Mouse (Mus musculus): ENCODE measurements at regions not wholly inside any gene's neighbourhood (a gene's known extent, or its start where the extent isn't known, plus 50 kb on each side); places are given as distances from the start of the nearest gene placed in this dataset.

DNA sequence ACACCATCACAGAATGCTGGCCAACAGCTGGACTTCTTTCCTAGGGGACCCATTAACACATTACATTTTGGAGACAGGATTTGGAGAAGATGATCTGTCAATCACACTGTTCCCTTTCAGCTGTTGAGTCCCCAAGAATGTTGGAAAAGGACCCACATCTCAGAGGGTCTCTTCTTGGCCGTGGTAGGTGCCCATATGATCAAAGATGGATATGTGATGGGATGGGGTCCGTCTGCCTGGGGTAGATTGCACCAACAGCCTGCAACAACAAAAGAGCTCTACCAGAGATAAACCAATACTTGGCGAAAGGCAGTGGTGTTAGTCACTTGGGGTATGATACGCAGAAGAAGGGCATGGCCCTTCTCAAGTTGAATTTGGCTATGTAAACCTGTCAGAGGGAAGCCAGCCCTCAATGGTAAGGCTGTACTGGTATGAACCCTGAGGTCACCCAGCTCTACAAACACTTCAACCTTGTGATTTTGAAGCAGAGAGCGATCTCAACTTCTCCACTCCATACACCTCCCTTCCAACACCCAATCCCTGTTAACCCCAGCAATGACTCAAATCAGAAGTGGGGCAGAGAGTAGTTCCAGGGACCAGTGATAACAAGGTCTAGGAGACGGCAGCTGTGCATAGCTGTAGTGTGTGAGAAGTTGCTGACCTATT lies 97.6 kb downstream of the Snx19 start:
- 66% methylated on average over 6 of the region's 6 CpGs for WGBS

DNA sequence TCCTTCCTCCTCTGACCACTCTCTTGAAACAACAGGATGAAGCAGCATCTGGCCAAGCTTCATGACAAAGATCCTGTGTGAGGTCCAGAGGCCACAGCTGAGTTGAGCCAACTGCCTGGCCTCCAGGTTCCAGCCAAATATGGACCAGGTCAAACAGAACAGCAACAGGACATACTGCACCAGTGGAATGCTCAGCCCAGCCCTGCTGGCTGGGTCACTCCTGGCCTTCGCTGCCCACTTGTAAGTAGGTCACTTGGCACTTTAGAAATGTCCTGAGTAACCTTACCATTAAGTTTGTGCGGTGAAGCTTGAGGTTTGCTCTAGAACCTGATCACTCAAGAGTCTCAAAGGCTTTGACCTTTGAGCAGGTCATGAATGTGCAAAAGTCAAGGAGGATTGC lies 96.9 kb downstream of the Snx19 start:
- TF ChIP-seq CTCF (IDR thresholded peaks at IDR 0.05; ENCODE audit: low read depth) (no peak), EP300 (IDR thresholded peaks at IDR 0.05; ENCODE audit: low read depth) (no peak)
- Histone ChIP-seq H3K4me3 (ENCODE audit: low read depth, low read length) (no peak overlapping the region), H3K27me3 (ENCODE audit: control insufficient read depth, insufficient read depth, low read length) (no peaks in the 10 kb centered on the region), H3K9me3 (replicated peaks; ENCODE audit: control insufficient read depth, low read length) (no peaks in the 10 kb centered on the region), H3K4me1 (ENCODE audit: control insufficient read depth, insufficient read depth) (no peaks in the 10 kb centered on the region), H3K4me2 (ENCODE audit: low read depth, low read length) (no peak overlapping the region), H3K36me3 (replicated peaks; ENCODE audit: control insufficient read depth, insufficient read depth, low read length) (no peaks in the 10 kb centered on the region), H3K27ac (ENCODE audit: low read depth) (no peak overlapping the region), H3K9ac (replicated peaks; ENCODE audit: low read depth, low read length) (no peak overlapping the region)
- DNase-seq (ENCODE audit: low spot score) (no peak), ATAC-seq (ENCODE audit: insufficient read depth, low read depth) (no peak)
- 88% methylated on average over 2 of the region's 2 CpGs for WGBS

More for the DNA sequence above, 97.6 kb downstream of the Snx19 start:
- Histone ChIP-seq H3K27ac (ENCODE audit: low read depth) (no peak overlapping the region), H3K4me2 (ENCODE audit: low read depth, low read length) (no peak overlapping the region), H3K4me1 (ENCODE audit: control insufficient read depth, insufficient read depth) (no peaks in the 10 kb centered on the region), H3K36me3 (replicated peaks; ENCODE audit: control insufficient read depth, insufficient read depth, low read length) (no peaks in the 10 kb centered on the region), H3K4me3 (ENCODE audit: low read depth, low read length) (no peak overlapping the region), H3K9me3 (replicated peaks; ENCODE audit: control insufficient read depth, low read length) (no peaks in the 10 kb centered on the region), H3K27me3 (ENCODE audit: control insufficient read depth, insufficient read depth, low read length) (no peaks in the 10 kb centered on the region), H3K9ac (replicated peaks; ENCODE audit: low read depth, low read length) (no peak overlapping the region)
- no peak for TF ChIP-seq EP300 (IDR thresholded peaks at IDR 0.05; ENCODE audit: low read depth)
- no peak for TF ChIP-seq CTCF (IDR thresholded peaks at IDR 0.05; ENCODE audit: low read depth)
- ATAC-seq (ENCODE audit: insufficient read depth, low read depth): 0 out of 2 replicates have a peak, but pooled peaks have one; percentile 11
- DNase-seq (ENCODE audit: low spot score): no peak

- TF ChIP-seq CTCF (IDR thresholded peaks at IDR 0.05; ENCODE audit: low read depth): no peak
- no peak for TF ChIP-seq EP300 (IDR thresholded peaks at IDR 0.05; ENCODE audit: low read depth)
- Histone ChIP-seq H3K4me1 (ENCODE audit: control insufficient read depth, insufficient read depth) (no peaks in the 10 kb centered on the region), H3K4me2 (ENCODE audit: low read depth, low read length) (no peak overlapping the region), H3K36me3 (replicated peaks; ENCODE audit: control insufficient read depth, insufficient read depth, low read length) (no peaks in the 10 kb centered on the region), H3K27me3 (ENCODE audit: control insufficient read depth, insufficient read depth, low read length) (no peaks in the 10 kb centered on the region), H3K9me3 (replicated peaks; ENCODE audit: control insufficient read depth, low read length) (no peaks in the 10 kb centered on the region), H3K9ac (replicated peaks; ENCODE audit: low read depth, low read length) (no peak overlapping the region), H3K4me3 (ENCODE audit: low read depth, low read length) (no peak overlapping the region), H3K27ac (ENCODE audit: low read depth) (no peak overlapping the region)
- no peak for DNase-seq (ENCODE audit: low spot score)
- ATAC-seq (ENCODE audit: insufficient read depth, low read depth): peak; percentile 24
- WGBS: 69% methylated on average over 10 of the region's 10 CpGs
These were observed 95.9 kb downstream of the Snx19 start for GRCm38 (mm10) chr9:30522595-30523350.

DNA sequence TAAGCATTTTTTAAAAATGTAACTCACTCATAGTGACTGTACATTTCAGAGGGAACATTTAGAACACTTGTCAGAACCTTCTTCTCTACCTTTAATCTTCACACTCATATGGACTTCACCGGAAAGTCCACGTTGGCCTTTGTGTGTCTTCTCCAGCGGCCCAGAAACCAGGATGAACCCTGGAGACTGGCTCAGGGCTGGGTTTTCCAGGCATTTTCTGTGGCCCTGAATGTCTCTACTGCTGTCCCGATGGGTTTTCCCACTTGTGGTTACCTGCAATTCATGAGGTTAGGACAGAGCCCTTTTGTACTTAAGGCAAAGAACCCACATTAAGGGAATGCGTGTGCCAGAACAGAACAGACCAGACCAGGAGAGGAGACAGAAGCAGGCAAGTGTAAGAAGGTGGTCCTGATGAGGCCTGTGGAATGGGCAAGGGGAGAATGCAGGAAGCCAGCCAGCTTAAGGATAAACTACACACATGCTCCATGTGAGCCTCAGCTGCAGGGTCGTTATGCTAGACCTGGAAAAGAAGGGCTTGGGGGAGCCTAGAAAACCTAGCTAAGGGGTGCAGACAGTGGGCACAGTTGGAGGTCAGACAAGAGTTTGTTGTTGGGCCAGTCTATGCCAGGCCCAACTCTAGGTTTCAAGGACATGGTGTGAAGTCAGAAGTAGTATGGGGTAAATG lies 94.8 kb downstream of the Snx19 start:
- H3K9ac ChIP-seq (replicated peaks; ENCODE audit: low read depth, low read length): no peak overlapping the region
- H3K27ac ChIP-seq (ENCODE audit: low read depth): no peak overlapping the region
- H3K36me3 ChIP-seq (replicated peaks; ENCODE audit: control insufficient read depth, insufficient read depth, low read length): no peaks in the 10 kb centered on the region
- no peak overlapping the region for H3K4me3 ChIP-seq (ENCODE audit: low read depth, low read length)
- H3K4me1 ChIP-seq (ENCODE audit: control insufficient read depth, insufficient read depth): no peaks in the 10 kb centered on the region
- DNase-seq (ENCODE audit: low spot score) (no peak), ATAC-seq (ENCODE audit: insufficient read depth, low read depth) (no peak)
- TF ChIP-seq CTCF (IDR thresholded peaks at IDR 0.05; ENCODE audit: low read depth) (no peak), EP300 (IDR thresholded peaks at IDR 0.05; ENCODE audit: low read depth) (no peak)
- WGBS: 87% methylated on average over 6 of the region's 6 CpGs
- no peaks in the 10 kb centered on the region for H3K9me3 ChIP-seq (replicated peaks; ENCODE audit: control insufficient read depth, low read length)
- no peak overlapping the region for H3K4me2 ChIP-seq (ENCODE audit: low read depth, low read length)
- no peaks in the 10 kb centered on the region for H3K27me3 ChIP-seq (ENCODE audit: control insufficient read depth, insufficient read depth, low read length)

DNA sequence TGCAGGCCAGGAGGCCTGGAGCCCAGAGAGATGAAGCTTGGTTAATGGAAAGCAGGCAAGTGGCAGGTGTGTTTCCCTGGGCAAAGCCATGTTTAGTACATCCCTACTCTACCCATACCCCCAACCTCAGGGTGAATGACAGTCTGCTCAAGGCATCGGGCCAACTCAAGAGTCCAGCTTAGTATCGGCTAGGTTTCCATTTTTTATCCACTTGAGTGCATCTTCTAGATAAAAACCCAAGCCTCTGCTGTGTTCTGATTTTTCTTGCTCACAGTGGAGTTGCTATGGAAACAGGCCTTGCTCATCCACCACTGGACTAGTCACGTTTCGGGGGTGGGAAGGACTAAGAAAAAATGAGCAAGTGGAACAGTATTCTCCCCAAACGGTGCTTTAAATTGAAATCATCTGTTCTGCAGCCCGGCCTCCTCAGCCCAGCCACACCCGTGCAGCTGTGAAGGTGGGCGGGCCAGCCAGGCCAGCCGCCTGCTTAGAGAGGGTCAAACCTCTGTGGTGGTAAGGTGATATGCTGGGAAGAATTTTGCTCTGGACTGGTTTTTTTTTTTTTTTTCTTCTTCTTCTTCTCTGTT lies 94.0 kb downstream of the Snx19 start:
- ATAC-seq (ENCODE audit: insufficient read depth, low read depth) (no peak), DNase-seq (ENCODE audit: low spot score) (no peak)
- no peak overlapping the region for H3K4me2 ChIP-seq (ENCODE audit: low read depth, low read length)
- no peaks in the 10 kb centered on the region for H3K4me1 ChIP-seq (ENCODE audit: control insufficient read depth, insufficient read depth)
- no peaks in the 10 kb centered on the region for H3K27me3 ChIP-seq (ENCODE audit: control insufficient read depth, insufficient read depth, low read length)
- no peaks in the 10 kb centered on the region for H3K9me3 ChIP-seq (replicated peaks; ENCODE audit: control insufficient read depth, low read length)
- H3K4me3 ChIP-seq (ENCODE audit: low read depth, low read length): no peak overlapping the region
- 60% methylated on average over 9 of the region's 9 CpGs for WGBS
- H3K9ac ChIP-seq (replicated peaks; ENCODE audit: low read depth, low read length): no peak overlapping the region
- TF ChIP-seq EP300 (IDR thresholded peaks at IDR 0.05; ENCODE audit: low read depth): no peak
- TF ChIP-seq CTCF (IDR thresholded peaks at IDR 0.05; ENCODE audit: low read depth): no peak
- H3K36me3 ChIP-seq (replicated peaks; ENCODE audit: control insufficient read depth, insufficient read depth, low read length): no peaks in the 10 kb centered on the region
- H3K27ac ChIP-seq (ENCODE audit: low read depth): no peak overlapping the region
